Mouse (Mus musculus) right cerebral cortex, postnatal 25 days (tissue): ENCODE measurements around the gene Hes2.

Experiments
- DNase-seq: peaks from one replicate; pipeline ENCODE4 v3.0.0; 2022

Gene Hes2

GRCm38 (mm10) chr4:152132772-152133169 lies 25.9 kb upstream of the Hes2 start:
- DNase-seq = no peak

GRCm38 (mm10) chr4:152133213-152133612 lies 25.5 kb upstream of the Hes2 start:
- no peak for DNase-seq

GRCm38 (mm10) chr4:152134507-152134906 lies 24.2 kb upstream of the Hes2 start:
- peak; percentile 33 for DNase-seq

- DNase-seq = no peak
These were observed 23.3 kb upstream of the Hes2 start for GRCm38 (mm10) chr4:152135363-152135762.

- DNase-seq = no peak
These were observed 22.4 kb upstream of the Hes2 start for GRCm38 (mm10) chr4:152136112-152136875.

GRCm38 (mm10) chr4:152136876-152137250 lies 21.8 kb upstream of the Hes2 start:
- DNase-seq = no peak

- DNase-seq = peak; percentile 79
These were observed 20.0 kb upstream of the Hes2 start for GRCm38 (mm10) chr4:152138497-152139260.

GRCm38 (mm10) chr4:152140441-152140840 lies 18.2 kb upstream of the Hes2 start:
- no peak for DNase-seq

- DNase-seq = peak; percentile 20
These were observed 17.0 kb upstream of the Hes2 start for GRCm38 (mm10) chr4:152141521-152142135.

GRCm38 (mm10) chr4:152143632-152144031 lies 15.0 kb upstream of the Hes2 start:
- no peak for DNase-seq

- DNase-seq = no peak
These were observed 13.2 kb upstream of the Hes2 start for GRCm38 (mm10) chr4:152145473-152145872.

- no peak for DNase-seq
These were observed 12.4 kb upstream of the Hes2 start for GRCm38 (mm10) chr4:152146033-152146827.

GRCm38 (mm10) chr4:152150546-152150945 lies 8.1 kb upstream of the Hes2 start:
- no peak for DNase-seq

- no peak for DNase-seq
These were observed 7.2 kb upstream of the Hes2 start for GRCm38 (mm10) chr4:152151451-152151965.

- no peak for DNase-seq
These were observed 6.6 kb upstream of the Hes2 start, which contains the start of gene Espn for GRCm38 (mm10) chr4:152151966-152152544. TSS of gene Espn (minus strand) at chr4:152152371.

- peak; percentile 60 for DNase-seq
These were observed 4.9 kb upstream of the Hes2 start for GRCm38 (mm10) chr4:152153771-152154177.

- DNase-seq = no peak
These were observed 3.6 kb upstream of the Hes2 start for GRCm38 (mm10) chr4:152155019-152155418.

- no peak for DNase-seq
These were observed 685 bp upstream of the Hes2 start for GRCm38 (mm10) chr4:152157779-152158584.

GRCm38 (mm10) chr4:152159285-152159678 lies 615 bp downstream of the Hes2 start:
- no peak for DNase-seq

GRCm38 (mm10) chr4:152160748-152161147 lies 2.1 kb downstream of the Hes2 start:
- no peak for DNase-seq

GRCm38 (mm10) chr4:152161601-152162000 lies 2.9 kb downstream of the Hes2 start:
- no peak for DNase-seq
